Mouse (Mus musculus) bone marrow, adult 2 months (tissue): ENCODE measurements at regions not wholly inside any gene's neighbourhood (a gene's known extent, or its start where the extent isn't known, plus 50 kb on each side); places are given as distances from the start of the nearest gene placed in this dataset.

Experiments
- CTCF ChIP-seq: fragments of 200-500 bp; IDR thresholded peaks from 2 replicates; pipeline ENCODE4 v1.5.1; 2011; ENCODE audit warnings: low read length, control low read depth; ENCODE audit not compliant: control insufficient read depth, insufficient read depth
- POLR2A ChIP-seq: fragments of 200-500 bp; IDR thresholded peaks from 2 replicates; pipeline ENCODE4 v1.6.1; 2011; ENCODE audit warnings: low read depth, mild to moderate bottlenecking, control low read depth, low read length, borderline replicate concordance; ENCODE audit not compliant: control insufficient read depth

- TF ChIP-seq CTCF (no peak), POLR2A (no peak)
Measured at GRCm38 (mm10) chr11:64667521-64667920, 231.1 kb upstream of the F930015N05Rik start.
